Mouse (Mus musculus): ENCODE data around the gene Palm.

The Palm gene

DNA sequence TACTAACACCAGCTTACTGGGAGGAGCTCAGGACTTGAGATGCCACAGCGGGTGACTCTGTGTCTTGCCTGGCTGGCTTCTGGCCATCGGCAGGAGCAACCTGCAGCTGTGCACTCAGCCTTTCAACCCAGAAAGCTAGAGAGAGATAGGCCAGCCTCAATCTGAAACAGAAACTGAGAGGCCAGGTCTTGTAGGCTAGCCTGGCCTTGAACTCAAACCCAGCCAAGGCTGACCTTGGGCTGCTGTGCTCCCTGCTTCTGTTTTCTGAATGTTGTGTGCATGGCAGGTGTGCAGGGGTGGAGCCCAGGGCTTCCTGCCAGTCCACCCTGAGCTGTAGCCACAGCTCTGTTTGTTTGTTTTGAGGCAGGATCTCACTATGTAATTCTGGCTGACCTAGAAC, 20.2 kb upstream of the Palm start:
- DNase-seq = no peak

- no peak for DNase-seq
Measured at GRCm38 (mm10) chr10:79774486-79775279, 18.7 kb upstream of the Palm start.

DNA sequence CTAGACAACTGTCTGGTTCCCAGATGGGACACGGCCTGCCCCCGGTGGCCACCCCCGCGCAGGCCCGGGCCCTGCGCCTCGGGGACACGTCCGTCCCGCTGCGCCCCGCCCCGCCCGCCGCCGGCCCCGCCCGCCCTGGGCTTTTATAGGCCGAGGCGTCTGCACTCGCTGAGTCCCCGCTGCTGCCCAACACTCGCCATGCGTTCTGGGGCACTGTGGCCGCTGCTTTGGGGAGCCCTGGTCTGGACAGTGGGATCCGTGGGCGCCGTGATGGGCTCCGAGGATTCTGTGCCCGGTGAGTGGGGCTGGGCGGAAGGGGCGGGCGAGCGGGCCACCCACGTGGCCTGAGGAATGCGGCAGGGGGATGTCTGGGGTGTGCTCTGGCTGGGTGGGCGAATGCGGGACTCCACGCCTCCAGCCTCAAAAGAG, 16.3 kb upstream of the Palm start, which contains the start of gene Fstl3:
TSS of gene Fstl3 (plus strand) at position 170 of the 429 bp plus-strand sequence.
- no peak for DNase-seq

DNA sequence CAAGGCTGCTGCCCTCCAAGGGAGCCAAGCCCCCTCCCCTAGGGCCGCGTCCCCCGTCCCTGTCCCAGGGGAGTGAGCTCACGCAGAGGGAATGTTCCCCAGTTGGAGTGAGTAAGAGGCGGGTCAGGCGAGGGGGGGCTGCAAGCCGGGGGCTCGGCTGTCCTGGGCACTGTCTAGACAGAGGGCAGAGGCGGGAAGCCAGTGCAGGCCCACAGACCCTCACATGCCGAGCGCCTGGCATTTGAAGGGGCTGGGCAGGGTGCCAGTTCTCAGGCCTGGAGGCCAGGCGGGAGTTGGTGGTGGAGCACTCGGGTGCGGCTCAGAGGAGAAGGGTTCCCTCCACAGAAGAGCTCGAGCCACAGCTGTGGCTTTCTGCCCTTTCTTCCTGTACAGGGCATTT, 15.4 kb upstream of the Palm start:
- no peak for DNase-seq

GRCm38 (mm10) chr10:79779193-79779592, 14.2 kb upstream of the Palm start:
- DNase-seq = no peak

DNA sequence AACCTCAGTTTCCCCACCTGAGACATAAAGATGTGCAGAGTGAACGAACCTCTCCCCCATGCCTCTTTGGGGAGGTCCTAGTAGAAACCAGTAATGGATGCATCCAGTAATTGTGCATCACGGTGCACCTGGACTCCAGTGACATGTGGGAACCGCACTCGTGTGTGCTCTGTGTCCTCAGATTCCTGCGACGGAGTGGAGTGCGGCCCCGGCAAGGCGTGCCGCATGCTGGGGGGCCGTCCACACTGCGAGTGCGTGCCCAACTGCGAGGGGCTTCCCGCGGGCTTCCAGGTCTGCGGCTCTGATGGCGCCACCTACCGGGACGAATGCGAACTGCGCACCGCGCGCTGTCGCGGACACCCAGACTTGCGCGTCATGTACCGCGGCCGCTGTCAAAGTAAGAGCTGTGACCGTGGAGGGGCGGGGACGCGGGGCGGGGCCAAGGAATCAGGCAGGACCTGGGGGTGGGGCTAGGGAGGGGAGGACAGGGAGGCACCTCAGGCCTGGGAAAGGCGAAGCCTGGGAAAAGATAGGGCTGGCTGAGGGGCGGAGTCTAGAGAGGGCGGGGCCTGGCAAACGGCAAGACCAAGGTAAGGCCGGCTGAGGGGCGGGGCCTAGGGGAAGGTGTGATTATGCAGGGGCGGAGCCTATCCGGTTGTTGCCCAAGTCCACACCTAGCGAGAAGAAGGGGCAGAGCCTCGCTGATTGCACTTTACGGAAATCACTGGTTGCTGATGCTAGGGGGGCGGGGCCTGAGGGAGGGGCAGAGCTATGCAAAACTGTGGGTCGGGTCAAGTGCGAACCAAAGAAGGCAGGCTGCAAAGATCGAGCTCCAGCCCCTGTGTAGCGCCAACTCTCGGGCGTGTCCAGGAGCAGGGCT, 13.3 kb upstream of the Palm start:
- DNase-seq = peak; percentile 98

DNA sequence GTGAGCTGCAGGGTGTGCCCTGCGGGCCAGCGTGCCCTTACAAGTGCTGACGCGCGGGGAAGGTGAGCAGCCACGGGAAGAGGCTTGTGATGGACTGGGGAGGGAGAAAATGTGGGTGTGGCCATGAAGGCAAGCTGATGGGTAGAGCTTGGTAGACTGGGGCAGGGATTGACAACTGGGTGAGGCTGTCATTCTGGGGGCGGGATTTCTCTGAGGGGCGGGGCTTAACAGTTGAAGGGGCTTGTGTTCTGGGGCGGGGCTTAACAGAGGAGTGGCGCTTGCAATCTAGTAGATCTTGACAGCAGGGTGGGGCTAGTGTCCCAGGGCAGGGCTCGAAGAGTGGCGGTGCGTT, 12.7 kb upstream of the Palm start:
- DNase-seq = peak; percentile 83

DNA sequence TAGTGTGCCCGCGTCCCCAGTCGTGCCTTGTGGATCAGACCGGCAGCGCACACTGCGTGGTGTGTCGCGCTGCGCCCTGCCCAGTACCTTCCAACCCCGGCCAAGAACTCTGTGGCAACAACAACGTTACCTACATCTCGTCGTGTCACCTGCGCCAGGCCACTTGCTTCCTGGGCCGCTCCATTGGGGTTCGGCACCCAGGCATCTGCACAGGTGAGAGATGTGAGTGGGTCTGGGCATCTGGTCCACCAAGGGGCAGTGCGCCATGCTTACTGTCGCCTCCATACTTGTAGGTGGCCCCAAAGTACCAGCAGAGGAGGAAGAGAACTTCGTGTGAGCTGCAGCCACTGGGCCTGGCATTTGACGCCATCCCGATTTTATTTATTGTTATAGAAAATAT, 12.2 kb upstream of the Palm start:
- no peak for DNase-seq

- DNase-seq = peak; percentile 72
Measured at GRCm38 (mm10) chr10:79781956-79782355, 11.4 kb upstream of the Palm start.

GRCm38 (mm10) chr10:79783050-79783449, 10.3 kb upstream of the Palm start:
- no peak for DNase-seq

- DNase-seq = peak; percentile 87
Measured at GRCm38 (mm10) chr10:79783920-79784800, 9.2 kb upstream of the Palm start.

DNA sequence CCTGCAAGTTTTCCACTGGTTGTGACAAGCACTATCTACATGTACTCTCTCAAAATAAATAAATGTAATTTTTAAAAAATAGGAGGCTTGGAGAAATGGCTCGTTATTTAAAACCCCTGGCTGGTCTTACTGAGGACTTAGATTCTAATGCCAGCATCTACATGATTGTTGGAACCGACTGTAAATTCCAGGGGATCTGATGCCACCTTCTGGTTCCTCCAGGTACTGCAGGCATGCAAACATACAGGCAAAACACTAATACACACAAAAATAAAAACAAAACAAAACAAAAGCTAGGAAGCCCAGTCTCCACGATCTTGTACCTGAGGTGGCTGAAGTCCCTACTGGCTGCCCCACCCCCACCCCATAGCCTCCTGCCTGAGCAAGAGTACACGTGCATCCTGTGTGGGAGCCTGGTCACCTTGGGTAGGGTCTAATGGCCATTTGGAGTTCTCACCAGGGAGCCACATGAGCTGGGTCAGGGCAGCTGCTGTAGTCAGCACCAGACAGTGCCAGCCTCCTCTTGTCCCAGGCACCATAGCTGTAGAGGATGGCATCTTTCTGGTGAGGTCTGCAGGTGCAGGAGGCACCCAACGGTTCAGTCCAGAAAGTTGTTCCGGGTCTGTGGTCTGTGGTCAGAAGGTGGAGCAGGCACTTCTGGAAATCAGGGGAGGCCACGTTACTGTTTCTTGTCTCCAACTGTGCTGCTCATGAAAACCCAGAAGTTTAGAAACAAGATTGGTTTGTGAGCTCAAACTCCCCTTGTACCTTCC, 4.8 kb upstream of the Palm start:
- peak; percentile 90 for DNase-seq

DNA sequence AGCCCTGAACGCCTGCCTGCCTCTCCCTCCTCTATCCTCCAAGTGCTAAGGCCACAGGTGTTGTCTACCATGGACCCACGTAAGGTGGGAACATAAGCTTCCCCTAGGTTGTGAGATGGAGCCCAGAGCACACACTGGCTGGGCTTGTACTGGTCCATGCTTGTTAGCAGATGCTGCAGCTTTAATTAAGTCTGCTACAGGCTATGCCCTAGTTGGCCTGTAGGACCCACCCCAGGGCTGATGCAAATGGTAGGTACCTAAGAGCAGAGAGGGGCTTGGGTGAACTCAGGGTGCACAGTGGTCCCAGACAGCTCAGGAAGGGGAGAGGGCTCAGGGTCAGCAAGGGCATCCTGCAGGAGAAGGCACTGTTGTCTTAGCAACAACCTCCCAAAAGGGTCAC, 3.8 kb upstream of the Palm start:
- no peak for DNase-seq

DNA sequence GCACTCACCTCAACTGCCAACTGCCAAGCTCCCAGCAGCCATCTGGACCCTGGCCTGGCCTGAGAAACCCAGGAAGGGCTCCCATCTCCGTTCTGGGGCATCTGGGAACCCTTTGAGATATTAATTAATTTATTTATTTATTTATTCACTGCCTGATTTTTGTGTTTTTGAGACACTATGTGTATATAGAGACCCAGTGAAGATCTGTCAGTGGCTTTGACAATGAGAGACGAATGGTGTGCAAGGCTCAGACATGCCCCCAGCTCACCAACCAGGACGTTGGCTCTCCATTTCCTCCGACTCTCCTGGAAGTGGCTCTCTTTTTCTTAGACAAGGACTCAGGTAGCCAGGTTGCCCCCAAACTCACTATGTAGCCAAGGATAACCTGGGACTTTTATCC, 2.5 kb upstream of the Palm start, which contains the start of gene Prss57:
TSS of gene Prss57 (minus strand) at position 101 of the 400 bp plus-strand sequence.
- no peak for DNase-seq

- DNase-seq = no peak
Measured at GRCm38 (mm10) chr10:79792339-79793040, 882 bp upstream of the Palm start.

DNA sequence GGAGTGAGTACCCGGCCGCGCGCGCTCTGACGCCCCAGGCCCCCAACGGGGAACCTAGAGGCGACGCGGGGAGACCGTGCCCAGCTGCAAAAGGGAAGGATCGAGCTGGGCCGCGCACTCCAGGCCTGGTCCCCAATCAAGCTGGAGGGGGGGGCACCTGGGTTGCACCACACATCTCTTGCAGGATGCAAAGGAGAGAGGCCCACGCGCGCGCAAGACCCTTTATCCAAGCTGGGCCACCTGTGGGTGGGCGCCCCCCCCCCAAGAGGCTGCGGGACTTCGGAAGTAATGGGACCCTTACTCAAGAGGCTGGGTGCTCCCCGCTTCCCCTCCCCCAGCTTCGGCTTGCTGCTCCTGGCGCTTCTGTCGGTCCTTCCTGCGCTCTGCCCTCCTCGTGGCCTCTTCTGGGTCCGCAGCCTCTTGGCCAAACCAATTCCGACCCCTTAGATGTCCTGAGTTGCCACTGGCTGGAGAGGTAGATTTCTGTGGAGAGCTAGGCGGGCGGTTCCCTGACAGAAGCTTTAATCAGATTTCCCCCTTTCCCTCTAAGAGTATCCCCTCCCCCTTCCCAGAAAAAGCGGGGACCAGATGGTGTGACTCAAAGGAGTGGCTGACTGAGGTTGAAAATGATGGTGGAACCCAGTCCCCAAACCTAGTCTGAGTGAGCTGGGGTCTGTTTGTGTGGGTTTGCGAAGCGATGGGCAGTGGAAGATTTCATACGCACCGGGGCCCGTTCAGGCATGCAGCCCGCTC, 542 bp downstream of the Palm start:
- DNase-seq = no peak

DNA sequence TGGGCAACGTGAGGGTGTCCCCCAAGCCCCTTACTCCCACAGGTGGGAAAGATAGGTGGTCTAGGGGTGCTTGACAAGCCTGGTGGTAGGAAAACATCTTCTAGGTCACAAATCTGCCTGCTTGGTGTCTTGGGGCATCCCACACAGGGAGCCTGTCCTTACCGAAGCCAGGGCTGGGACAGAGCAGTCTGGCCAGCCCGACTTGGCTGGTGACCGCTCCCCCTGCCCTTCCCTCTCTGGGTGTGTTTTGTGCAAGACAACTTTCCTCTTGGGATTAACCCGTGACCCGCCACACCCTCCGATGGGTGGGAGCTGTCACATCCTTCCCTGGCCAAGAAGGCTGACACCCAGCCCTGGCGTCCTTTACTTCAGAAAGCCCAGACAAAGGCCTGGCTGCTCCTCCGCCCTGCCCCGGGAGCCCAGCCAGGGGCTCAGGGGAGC, 1.1 kb downstream of the Palm start:
- DNase-seq = no peak

DNA sequence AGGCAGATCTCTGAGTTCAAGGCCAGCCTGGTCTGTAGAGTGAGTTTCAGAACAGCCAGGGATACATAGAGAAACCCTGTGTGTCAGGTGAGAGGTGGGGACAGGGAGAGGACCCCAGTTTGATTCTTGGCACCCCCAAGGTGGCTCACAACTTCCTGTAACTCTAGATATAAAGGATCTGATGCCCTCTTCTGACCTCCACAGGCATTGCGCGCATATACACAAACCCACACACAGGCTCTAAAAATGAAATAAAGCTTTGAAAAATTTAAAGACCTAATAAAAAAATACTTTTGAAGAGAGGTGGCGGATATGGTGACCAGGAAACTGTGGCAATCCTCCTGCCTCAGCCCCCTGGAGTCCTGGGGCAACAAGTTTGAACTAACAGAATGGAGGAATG, 2.5 kb downstream of the Palm start:
- no peak for DNase-seq

GRCm38 (mm10) chr10:79797326-79797725, 4.0 kb downstream of the Palm start:
- DNase-seq = peak; percentile 62

- peak; percentile 48 for DNase-seq
Measured at GRCm38 (mm10) chr10:79798289-79798928, 5.0 kb downstream of the Palm start.

All from thymus, postnatal 4 days (tissue).